Mouse (Mus musculus): ENCODE data around the gene Brms1. TPM values are rescaled to one million over a fixed set of nuclear protein-coding genes. Genes with fewer than 3 reads are reported as not detected.

Brms1 gene
- polyA plus RNA-seq, 1 experiment, result 47.0 TPM

DNA sequence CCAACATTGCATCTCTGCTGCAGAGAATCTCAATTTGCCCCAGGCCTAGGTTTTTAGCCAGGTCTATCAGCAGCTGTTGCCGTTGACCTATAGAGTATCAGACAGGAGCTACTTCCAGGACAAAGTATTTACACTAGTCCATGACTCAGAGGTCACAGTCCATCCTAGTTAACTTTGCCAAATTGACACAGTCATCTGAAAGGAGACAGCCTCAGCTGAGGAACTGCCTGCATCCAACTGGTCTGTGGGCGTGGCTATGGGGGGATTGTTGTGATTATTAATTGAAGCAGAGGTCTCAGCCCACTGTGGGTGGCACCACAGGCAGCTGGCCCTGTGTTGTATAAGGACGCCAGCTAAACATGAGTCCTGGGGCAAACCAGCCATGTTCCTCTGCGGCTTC, 36.2 kb upstream of the Brms1 start:
- Histone ChIP-seq H3K27ac (ENCODE audit: insufficient read depth, low read depth, low read length) (no peak overlapping the region), H3K4me3 (ENCODE audit: low read depth, low read length) (no peak overlapping the region), H3K36me3 (ENCODE audit: control insufficient read depth, insufficient read depth, low read length) (no peaks in the 10 kb centered on the region), H3K27me3 (ENCODE audit: control insufficient read depth, insufficient read depth, low read length) (0 out of 2 replicates have a peak, but pooled peaks cover 6% of the 10 kb centered on the region), H3K4me1 (ENCODE audit: control insufficient read depth, insufficient read depth, insufficient read length, low read length) (peaks cover 6% of the 10 kb centered on the region; the same call in 1 of the 2 replicates)
- 29% methylated on average over 4 of the region's 4 CpGs for WGBS
- TF ChIP-seq POLR2A (IDR thresholded peaks at IDR 0.05; ENCODE audit: low read depth, low read length) (no peak), CTCF (IDR thresholded peaks at IDR 0.05; ENCODE audit: extremely low read depth, insufficient read length, insufficient replicate concordance, low read depth, low read length) (no peak)

GRCm38 (mm10) chr19:5013138-5013537, 28.0 kb upstream of the Brms1 start:
- no peak for TF ChIP-seq POLR2A (IDR thresholded peaks at IDR 0.05; ENCODE audit: low read depth, low read length)
- no peak for TF ChIP-seq CTCF (IDR thresholded peaks at IDR 0.05; ENCODE audit: extremely low read depth, insufficient read length, insufficient replicate concordance, low read depth, low read length)
- H3K27me3 ChIP-seq (ENCODE audit: control insufficient read depth, insufficient read depth, low read length), result no peaks in the 10 kb centered on the region
- no peaks in the 10 kb centered on the region for H3K36me3 ChIP-seq (ENCODE audit: control insufficient read depth, insufficient read depth, low read length)
- H3K4me3 ChIP-seq (ENCODE audit: low read depth, low read length), result no peak overlapping the region
- 64% methylated on average over 8 of the region's 8 CpGs for WGBS
- no peaks in the 10 kb centered on the region for H3K4me1 ChIP-seq (ENCODE audit: control insufficient read depth, insufficient read depth, insufficient read length, low read length)
- H3K27ac ChIP-seq (ENCODE audit: insufficient read depth, low read depth, low read length), result no peak overlapping the region

DNA sequence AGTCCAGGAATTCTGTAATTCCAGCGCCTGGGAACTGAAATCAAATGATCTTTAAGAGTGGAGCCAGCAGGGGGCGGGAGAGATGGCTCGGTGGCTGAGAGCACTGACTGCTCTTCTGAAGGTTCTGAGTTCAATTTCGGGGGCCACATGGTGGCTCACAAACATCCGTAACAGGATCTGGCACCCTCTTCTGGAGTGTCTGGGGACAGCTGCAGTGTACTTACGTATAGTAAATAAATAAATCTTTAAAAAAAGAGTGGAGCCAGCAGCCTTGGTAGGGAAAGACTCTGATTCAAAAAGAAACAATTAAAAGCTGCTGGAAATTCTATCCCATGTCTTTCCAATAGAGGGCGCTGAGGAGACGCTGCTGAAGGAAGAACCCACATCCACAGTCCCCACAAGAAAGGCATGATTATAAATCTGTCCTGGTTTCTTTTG, 26.2 kb upstream of the Brms1 start:
- Histone ChIP-seq H3K27me3 (ENCODE audit: control insufficient read depth, insufficient read depth, low read length) (no peaks in the 10 kb centered on the region), H3K27ac (ENCODE audit: insufficient read depth, low read depth, low read length) (no peak overlapping the region), H3K4me1 (ENCODE audit: control insufficient read depth, insufficient read depth, insufficient read length, low read length) (no peaks in the 10 kb centered on the region), H3K4me3 (ENCODE audit: low read depth, low read length) (no peak overlapping the region), H3K36me3 (ENCODE audit: control insufficient read depth, insufficient read depth, low read length) (no peaks in the 10 kb centered on the region)
- 8% methylated on average over 8 of the region's 8 CpGs for WGBS
- TF ChIP-seq CTCF (IDR thresholded peaks at IDR 0.05; ENCODE audit: extremely low read depth, insufficient read length, insufficient replicate concordance, low read depth, low read length) (peak; percentile 45; the same call in 1 of the 2 replicates), POLR2A (IDR thresholded peaks at IDR 0.05; ENCODE audit: low read depth, low read length) (no peak)

DNA sequence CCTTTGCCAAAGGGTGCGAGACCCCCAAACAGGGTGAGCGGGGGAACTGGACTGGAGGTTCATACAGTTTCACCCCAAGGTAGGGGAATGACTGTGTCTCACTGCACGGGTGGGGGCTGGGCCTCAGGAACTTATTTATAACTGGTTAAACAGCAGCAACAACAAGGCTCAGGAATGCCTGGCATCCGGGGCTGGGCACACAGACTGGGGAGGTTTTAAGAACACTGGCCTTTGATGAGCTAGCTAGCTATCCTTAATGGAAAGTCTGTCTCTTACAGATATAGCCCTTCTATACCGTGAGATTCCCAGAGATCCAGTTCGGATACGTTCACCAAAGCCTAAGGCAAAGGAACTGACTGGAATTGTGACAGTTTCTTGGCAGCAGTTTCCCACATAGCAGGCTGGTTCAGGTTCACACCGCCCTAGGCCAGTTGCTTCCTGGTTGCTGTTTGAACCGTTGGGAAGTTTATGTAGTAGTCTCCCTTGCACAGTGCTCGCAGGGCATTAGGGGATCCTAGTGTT, 24.9 kb upstream of the Brms1 start:
- no peaks in the 10 kb centered on the region for H3K36me3 ChIP-seq (ENCODE audit: control insufficient read depth, insufficient read depth, low read length)
- 21% methylated on average over 10 of the region's 10 CpGs for WGBS

GRCm38 (mm10) chr19:5016782-5017181, 24.4 kb upstream of the Brms1 start:
- peak; percentile 86; the same call in 1 of the 2 replicates for TF ChIP-seq CTCF (IDR thresholded peaks at IDR 0.05; ENCODE audit: extremely low read depth, insufficient read length, insufficient replicate concordance, low read depth, low read length)
- no peak for TF ChIP-seq POLR2A (IDR thresholded peaks at IDR 0.05; ENCODE audit: low read depth, low read length)
- H3K4me3 ChIP-seq (ENCODE audit: low read depth, low read length), result no peak overlapping the region
- no peaks in the 10 kb centered on the region for H3K4me1 ChIP-seq (ENCODE audit: control insufficient read depth, insufficient read depth, insufficient read length, low read length)
- 20% methylated on average over 12 of the region's 12 CpGs for WGBS
- no peaks in the 10 kb centered on the region for H3K27me3 ChIP-seq (ENCODE audit: control insufficient read depth, insufficient read depth, low read length)
- H3K36me3 ChIP-seq (ENCODE audit: control insufficient read depth, insufficient read depth, low read length), result no peaks in the 10 kb centered on the region
- no peak overlapping the region for H3K27ac ChIP-seq (ENCODE audit: insufficient read depth, low read depth, low read length)

More for the DNA sequence above, 24.9 kb upstream of the Brms1 start:
- TF ChIP-seq CTCF (IDR thresholded peaks at IDR 0.05; ENCODE audit: extremely low read depth, insufficient read length, insufficient replicate concordance, low read depth, low read length), result no peak
- no peak for TF ChIP-seq POLR2A (IDR thresholded peaks at IDR 0.05; ENCODE audit: low read depth, low read length)
- no peak overlapping the region for H3K27ac ChIP-seq (ENCODE audit: insufficient read depth, low read depth, low read length)
- H3K27me3 ChIP-seq (ENCODE audit: control insufficient read depth, insufficient read depth, low read length), result no peaks in the 10 kb centered on the region
- H3K4me3 ChIP-seq (ENCODE audit: low read depth, low read length), result no peak overlapping the region
- H3K4me1 ChIP-seq (ENCODE audit: control insufficient read depth, insufficient read depth, insufficient read length, low read length), result no peaks in the 10 kb centered on the region

GRCm38 (mm10) chr19:5017611-5018010, 23.5 kb upstream of the Brms1 start:
- 81% methylated on average over 4 of the region's 4 CpGs for WGBS
- no peaks in the 10 kb centered on the region for H3K4me1 ChIP-seq (ENCODE audit: control insufficient read depth, insufficient read depth, insufficient read length, low read length)
- no peak overlapping the region for H3K27ac ChIP-seq (ENCODE audit: insufficient read depth, low read depth, low read length)
- no peak for TF ChIP-seq CTCF (IDR thresholded peaks at IDR 0.05; ENCODE audit: extremely low read depth, insufficient read length, insufficient replicate concordance, low read depth, low read length)
- TF ChIP-seq POLR2A (IDR thresholded peaks at IDR 0.05; ENCODE audit: low read depth, low read length), result no peak
- H3K4me3 ChIP-seq (ENCODE audit: low read depth, low read length), result no peak overlapping the region
- H3K36me3 ChIP-seq (ENCODE audit: control insufficient read depth, insufficient read depth, low read length), result no peaks in the 10 kb centered on the region
- no peaks in the 10 kb centered on the region for H3K27me3 ChIP-seq (ENCODE audit: control insufficient read depth, insufficient read depth, low read length)

DNA sequence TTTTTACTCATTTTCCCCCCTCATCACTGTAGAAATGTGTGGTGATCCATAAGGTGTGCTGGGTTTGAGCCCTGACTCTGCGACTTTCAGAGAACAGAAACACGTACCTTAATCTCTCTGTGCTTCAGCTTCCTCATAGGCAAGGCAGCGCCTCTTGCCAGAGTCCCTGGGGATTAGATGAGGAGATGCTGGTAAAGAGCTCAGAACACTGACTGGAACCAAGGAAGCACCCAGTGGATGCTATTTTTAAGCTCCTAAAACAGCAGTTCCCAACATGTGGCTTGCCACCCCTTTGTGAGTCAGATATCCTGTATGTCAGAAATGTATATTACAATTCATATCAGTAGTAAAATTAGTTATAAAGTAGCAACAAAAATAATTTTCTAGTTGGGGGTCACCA, 23.0 kb upstream of the Brms1 start:
- Histone ChIP-seq H3K36me3 (ENCODE audit: control insufficient read depth, insufficient read depth, low read length) (no peaks in the 10 kb centered on the region), H3K27ac (ENCODE audit: insufficient read depth, low read depth, low read length) (no peak overlapping the region), H3K4me1 (ENCODE audit: control insufficient read depth, insufficient read depth, insufficient read length, low read length) (no peaks in the 10 kb centered on the region), H3K4me3 (ENCODE audit: low read depth, low read length) (no peak overlapping the region), H3K27me3 (ENCODE audit: control insufficient read depth, insufficient read depth, low read length) (no peaks in the 10 kb centered on the region)
- 78% methylated on average over 3 of the region's 3 CpGs for WGBS
- TF ChIP-seq POLR2A (IDR thresholded peaks at IDR 0.05; ENCODE audit: low read depth, low read length), result no peak
- no peak for TF ChIP-seq CTCF (IDR thresholded peaks at IDR 0.05; ENCODE audit: extremely low read depth, insufficient read length, insufficient replicate concordance, low read depth, low read length)

All from small intestine, adult 2 months (tissue).